Mouse (Mus musculus) lung, adult 2 months (tissue): ENCODE data around the gene Slc6a17. TPM values are rescaled to one million over a fixed set of nuclear protein-coding genes. Genes with fewer than 3 reads are reported as not detected.

Experiments used
- DNase-seq: peaks from one replicate; pipeline ENCODE4 v3.0.0; 2022
- H3K4me1 ChIP-seq: fragments of 200-500 bp; 2 replicates; pipeline ENCODE4 v1.6.1; 2011; ENCODE audit warnings: low read length; ENCODE audit not compliant: control insufficient read depth, insufficient read depth
- H3K4me3 ChIP-seq: fragments of 200-500 bp; replicated peaks from 2 replicates; pipeline ENCODE3; 2011; ENCODE audit warnings: low read depth, mild to moderate bottlenecking, control low read depth, low read length; ENCODE audit errors: extremely low read depth
- CTCF ChIP-seq: fragments of 200-500 bp; IDR thresholded peaks from 2 replicates; pipeline ENCODE4 v1.5.1; 2011; ENCODE audit warnings: mild to moderate bottlenecking, low read length, control low read depth; ENCODE audit not compliant: insufficient read depth
- POLR2A ChIP-seq: fragments of 200-500 bp; IDR thresholded peaks from 2 replicates; pipeline ENCODE4 v1.6.1; 2011; ENCODE audit warnings: low read depth, mild to moderate bottlenecking, control low read depth, low read length, borderline replicate concordance; ENCODE audit errors: extremely low read depth
- WGBS: fragments of 180-500 bp; shearing (Covaris S2); methylation state at CpG from one replicate; pipeline ENCODE4 v1.1.7; 2018; 5-methylcytosine and 5-hydroxymethylcytosine counted together
- polyA plus RNA-seq: library from polyadenylated mRNA; depleted of rRNA; stranded (reverse); fragments of >200 nt; gene quantifications from 2 replicates; pipeline ENCODE4 v1.2.3, GENCODE M21; 2012

Slc6a17 gene
- polyA plus RNA-seq, 1 experiment, result 1.5 TPM

- DNase-seq, result no peak
- no peak for TF ChIP-seq CTCF
- no peak for TF ChIP-seq POLR2A
- no peaks in the 10 kb centered on the region for H3K4me1 ChIP-seq
- no peak overlapping the region for H3K4me3 ChIP-seq
- 68% methylated on average over 10 of the region's 10 CpGs for WGBS
Observed at GRCm38 (mm10) chr3:107545716-107546412, 28.0 kb upstream of the Slc6a17 start.

GRCm38 (mm10) chr3:107545278-107545677 is 27.5 kb upstream of the Slc6a17 start:
- 68% methylated on average over 5 of the region's 5 CpGs for WGBS
- no peaks in the 10 kb centered on the region for H3K4me1 ChIP-seq
- TF ChIP-seq POLR2A (no peak), CTCF (no peak)
- H3K4me3 ChIP-seq, result no peak overlapping the region
- no peak for DNase-seq

DNA sequence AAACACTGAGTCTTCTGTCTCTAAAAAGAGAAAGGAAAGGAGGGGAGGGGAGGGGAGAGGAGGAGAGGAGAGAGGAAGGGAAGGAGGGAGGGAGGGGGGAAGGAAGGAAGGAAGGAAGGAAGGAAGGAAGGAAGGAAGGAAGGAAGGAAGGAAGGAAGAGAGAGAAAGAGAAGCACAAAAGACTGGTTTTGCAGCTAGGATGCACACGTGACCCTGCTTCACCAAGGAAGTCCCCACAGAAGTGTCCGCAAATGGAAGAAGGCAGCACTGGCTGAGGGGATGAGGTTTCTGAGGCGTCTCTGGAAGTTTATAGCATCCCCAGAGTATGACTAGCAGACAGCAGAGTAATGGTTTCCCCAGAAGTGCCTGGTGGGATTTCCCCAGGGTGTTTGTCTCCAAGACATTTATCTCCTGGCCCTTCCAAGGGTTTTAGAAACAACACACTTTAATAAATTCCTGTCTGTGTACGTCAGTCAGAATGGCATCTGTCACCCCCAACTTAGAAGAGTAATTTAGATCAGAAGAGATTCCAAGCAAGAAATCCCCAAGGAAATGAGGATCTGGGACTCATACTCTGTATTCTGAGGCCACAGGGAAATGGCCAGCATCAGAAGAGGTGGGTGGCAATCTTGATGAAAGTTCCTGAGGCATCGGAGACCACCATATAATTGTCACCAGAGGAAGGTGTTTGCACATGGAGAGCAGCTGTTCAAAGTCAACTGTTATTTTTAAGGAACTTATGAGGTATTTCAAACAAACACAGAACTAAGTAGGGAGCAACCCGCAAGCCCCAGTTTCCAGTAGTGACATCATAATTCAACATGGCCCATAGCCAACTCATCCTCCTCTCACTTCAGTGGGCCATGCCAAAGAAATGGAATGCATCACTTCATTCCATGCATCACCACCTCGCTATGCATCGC is 25.6 kb upstream of the Slc6a17 start:
- no peak for DNase-seq
- WGBS, result 50% methylated on average over 8 of the region's 8 CpGs
- no peak for TF ChIP-seq CTCF
- TF ChIP-seq POLR2A, result no peak
- Histone ChIP-seq H3K4me3 (no peak overlapping the region), H3K4me1 (no peaks in the 10 kb centered on the region)

DNA sequence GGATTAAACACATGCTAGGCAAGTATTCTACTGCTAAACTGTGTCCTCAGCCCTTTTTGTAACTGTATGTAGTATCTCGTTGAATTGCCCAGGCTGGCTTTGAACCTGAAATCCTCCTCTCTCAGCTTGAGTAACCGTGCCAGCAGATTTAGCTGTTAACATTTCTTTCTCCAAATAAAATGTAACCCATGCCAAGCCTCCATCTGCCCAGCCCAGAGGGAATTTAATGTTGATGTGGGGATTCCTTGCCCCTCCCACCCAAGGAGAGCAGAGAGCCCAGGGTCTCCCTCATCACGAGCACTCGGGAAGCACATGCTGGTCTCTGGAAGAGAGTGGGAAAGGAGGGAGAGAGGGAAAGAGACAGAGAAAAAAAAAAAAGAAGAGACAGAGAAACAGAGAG is 24.8 kb upstream of the Slc6a17 start:
- no peak overlapping the region for H3K4me3 ChIP-seq
- no peak for DNase-seq
- WGBS, result 57% methylated on average over 4 of the region's 4 CpGs
- H3K4me1 ChIP-seq, result no peaks in the 10 kb centered on the region
- TF ChIP-seq POLR2A, result no peak
- no peak for TF ChIP-seq CTCF

GRCm38 (mm10) chr3:107537504-107537889 is 19.7 kb upstream of the Slc6a17 start:
- TF ChIP-seq CTCF (no peak), POLR2A (no peak)
- WGBS, result 28% methylated on average over 8 of the region's 8 CpGs
- no peaks in the 10 kb centered on the region for H3K4me1 ChIP-seq
- no peak for DNase-seq
- H3K4me3 ChIP-seq, result no peak overlapping the region

DNA sequence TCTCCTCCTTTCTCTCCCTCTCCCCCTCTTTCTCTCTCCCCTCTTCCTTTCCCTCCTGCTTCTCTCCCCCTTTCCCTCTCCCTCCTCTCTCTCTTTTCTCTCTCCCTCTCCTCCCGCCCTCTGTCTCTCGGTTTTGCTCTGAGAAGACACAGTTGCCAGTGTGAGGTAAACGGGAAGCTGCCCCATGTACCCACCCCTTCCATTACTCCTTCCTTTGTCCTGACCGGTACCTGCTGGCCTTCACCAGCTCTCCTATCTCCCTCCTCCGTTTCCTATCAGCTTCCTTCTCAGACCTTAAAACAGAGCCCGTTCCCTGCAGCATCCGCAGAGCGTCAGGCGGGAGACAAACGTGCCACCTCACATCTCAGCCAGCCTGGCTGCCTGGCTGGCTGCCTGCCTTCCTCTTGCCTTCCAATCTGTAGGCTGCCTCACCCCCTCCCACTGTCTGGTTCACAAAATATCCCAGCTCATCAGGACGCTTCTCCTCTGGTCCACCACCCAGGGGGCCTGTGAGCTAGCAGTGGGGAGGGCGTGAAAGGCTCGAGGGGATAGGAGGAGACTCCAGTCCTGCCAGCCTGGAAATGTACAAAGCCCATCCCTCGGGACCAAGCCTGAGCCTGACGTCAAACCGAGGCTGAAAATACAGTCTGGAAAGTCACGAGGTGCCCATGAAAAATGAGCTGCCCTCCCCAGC is 19.1 kb upstream of the Slc6a17 start:
- Histone ChIP-seq H3K4me1 (no peaks in the 10 kb centered on the region), H3K4me3 (peak overlapping the region; percentile 5)
- WGBS, result 5% methylated on average over 17 of the region's 17 CpGs
- no peak for DNase-seq
- TF ChIP-seq POLR2A (no peak), CTCF (no peak)

DNA sequence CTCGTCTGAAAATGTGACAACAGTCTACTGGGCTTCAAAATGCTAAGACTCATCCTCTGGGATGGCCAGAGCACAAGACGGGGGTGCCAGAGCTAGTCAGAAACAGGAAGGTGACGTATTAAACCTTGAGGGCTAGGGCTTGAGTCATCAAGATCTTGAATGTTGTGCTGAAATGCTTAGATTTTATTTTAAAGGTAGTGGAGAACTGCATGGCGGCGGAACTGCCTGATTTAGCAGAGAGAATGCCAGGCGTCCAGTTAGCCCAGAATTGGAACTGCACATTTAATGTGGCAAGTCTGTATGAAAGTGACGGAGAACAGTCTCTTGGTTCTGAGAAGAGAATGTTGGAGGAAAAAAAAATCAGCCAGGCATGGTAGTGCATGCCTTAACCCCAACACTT is 17.1 kb upstream of the Slc6a17 start:
- WGBS, result 82% methylated on average over 7 of the region's 7 CpGs
- Histone ChIP-seq H3K4me1 (no peaks in the 10 kb centered on the region), H3K4me3 (no peak overlapping the region)
- DNase-seq, result no peak
- TF ChIP-seq POLR2A (no peak), CTCF (no peak)

GRCm38 (mm10) chr3:107533532-107533931 is 15.7 kb upstream of the Slc6a17 start:
- TF ChIP-seq CTCF, result no peak
- TF ChIP-seq POLR2A, result no peak
- Histone ChIP-seq H3K4me1 (no peaks in the 10 kb centered on the region), H3K4me3 (no peak overlapping the region)
- DNase-seq, result no peak
- WGBS, result 54% methylated on average over 4 of the region's 4 CpGs

GRCm38 (mm10) chr3:107530581-107530980 is 12.8 kb upstream of the Slc6a17 start:
- H3K4me3 ChIP-seq, result no peak overlapping the region
- H3K4me1 ChIP-seq, result no peaks in the 10 kb centered on the region
- TF ChIP-seq CTCF, result no peak
- no peak for DNase-seq
- 68% methylated on average over 5 of the region's 5 CpGs for WGBS
